Mouse (Mus musculus): Measurements from ENCODE around the gene Abr. TPM values are rescaled to one million over a fixed set of nuclear protein-coding genes. Genes with fewer than 3 reads are reported as not detected.

The Abr gene
- polyA plus RNA-seq, 1 experiment from 2014 or later = 32.3 TPM

GRCm38 (mm10) chr11:76406702-76407583, 215.2 kb downstream of the Abr start, which contains the start of gene Timm22:
Gene Timm22, plus strand, starts transcription at chr11:76406952.
- H3K27ac ChIP-seq (ENCODE audit: low read depth, low read length) = peak within 1 kb of the TSS; percentile 76
- peaks cover 5% of the 10 kb centered on the region; the same call in 1 of the 2 replicates for H3K36me3 ChIP-seq (ENCODE audit: control insufficient read depth, insufficient read depth)
- peak; percentile 100 for TF ChIP-seq CTCF (IDR thresholded peaks at IDR 0.05; ENCODE audit: low read depth)
- no peaks in the 10 kb centered on the region for H3K9me3 ChIP-seq (ENCODE audit: control insufficient read depth)
- peak; percentile 93 for ATAC-seq
- H3K4me1 ChIP-seq (replicated peaks; ENCODE audit: control insufficient read depth, insufficient read depth, low read length) = no peaks in the 10 kb centered on the region
- H3K27me3 ChIP-seq (replicated peaks; ENCODE audit: control insufficient read depth, insufficient read depth, low read length) = no peaks in the 10 kb centered on the region
- peak within 1 kb of the TSS; percentile 73 for H3K9ac ChIP-seq (ENCODE audit: low read depth, low read length)
- peak within 1 kb of the TSS; percentile 83 for H3K4me3 ChIP-seq (ENCODE audit: low read depth, low read length)
- under 1% methylated on average over 46 of the region's 46 CpGs for WGBS
- peak within 1 kb of the TSS; percentile 78 for H3K4me2 ChIP-seq (replicated peaks; ENCODE audit: low read depth)

- Histone ChIP-seq H3K4me3 (ENCODE audit: low read depth, low read length) (no peak overlapping the region), H3K36me3 (ENCODE audit: control insufficient read depth, insufficient read depth) (no peaks in the 10 kb centered on the region), H3K4me1 (replicated peaks; ENCODE audit: control insufficient read depth, insufficient read depth, low read length) (no peaks in the 10 kb centered on the region), H3K9ac (ENCODE audit: low read depth, low read length) (no peak overlapping the region), H3K27me3 (replicated peaks; ENCODE audit: control insufficient read depth, insufficient read depth, low read length) (no peaks in the 10 kb centered on the region), H3K9me3 (ENCODE audit: control insufficient read depth) (no peaks in the 10 kb centered on the region), H3K4me2 (replicated peaks; ENCODE audit: low read depth) (no peak overlapping the region), H3K27ac (ENCODE audit: low read depth, low read length) (no peak overlapping the region)
- WGBS = 82% methylated on average over 5 of the region's 5 CpGs
- no peak for TF ChIP-seq CTCF (IDR thresholded peaks at IDR 0.05; ENCODE audit: low read depth)
- no peak for ATAC-seq
Observed at GRCm38 (mm10) chr11:76405626-76406264, 216.4 kb downstream of the Abr start.

GRCm38 (mm10) chr11:76405113-76405512, 217.0 kb downstream of the Abr start:
- Histone ChIP-seq H3K36me3 (ENCODE audit: control insufficient read depth, insufficient read depth) (no peaks in the 10 kb centered on the region), H3K9me3 (ENCODE audit: control insufficient read depth) (no peaks in the 10 kb centered on the region), H3K4me3 (ENCODE audit: low read depth, low read length) (no peak overlapping the region), H3K27me3 (replicated peaks; ENCODE audit: control insufficient read depth, insufficient read depth, low read length) (no peaks in the 10 kb centered on the region), H3K4me2 (replicated peaks; ENCODE audit: low read depth) (no peak overlapping the region), H3K4me1 (replicated peaks; ENCODE audit: control insufficient read depth, insufficient read depth, low read length) (no peaks in the 10 kb centered on the region), H3K9ac (ENCODE audit: low read depth, low read length) (no peak overlapping the region), H3K27ac (ENCODE audit: low read depth, low read length) (no peak overlapping the region)
- no peak for ATAC-seq
- TF ChIP-seq CTCF (IDR thresholded peaks at IDR 0.05; ENCODE audit: low read depth) = no peak
- WGBS = 67% methylated on average over 4 of the region's 4 CpGs

- Histone ChIP-seq H3K4me3 (ENCODE audit: low read depth, low read length) (no peak overlapping the region), H3K27ac (ENCODE audit: low read depth, low read length) (no peak overlapping the region), H3K27me3 (replicated peaks; ENCODE audit: control insufficient read depth, insufficient read depth, low read length) (no peaks in the 10 kb centered on the region), H3K9ac (ENCODE audit: low read depth, low read length) (no peak overlapping the region), H3K36me3 (ENCODE audit: control insufficient read depth, insufficient read depth) (no peaks in the 10 kb centered on the region), H3K4me2 (replicated peaks; ENCODE audit: low read depth) (no peak overlapping the region), H3K4me1 (replicated peaks; ENCODE audit: control insufficient read depth, insufficient read depth, low read length) (no peaks in the 10 kb centered on the region), H3K9me3 (ENCODE audit: control insufficient read depth) (no peaks in the 10 kb centered on the region)
- 64% methylated on average over 10 of the region's 10 CpGs for WGBS
- no peak for TF ChIP-seq CTCF (IDR thresholded peaks at IDR 0.05; ENCODE audit: low read depth)
- no peak for ATAC-seq
Observed at GRCm38 (mm10) chr11:76401398-76401797, 220.7 kb downstream of the Abr start.

GRCm38 (mm10) chr11:76399587-76400330, 222.4 kb downstream of the Abr start:
- Histone ChIP-seq H3K27ac (ENCODE audit: low read depth, low read length) (no peak overlapping the region), H3K4me1 (replicated peaks; ENCODE audit: control insufficient read depth, insufficient read depth, low read length) (no peaks in the 10 kb centered on the region), H3K4me2 (replicated peaks; ENCODE audit: low read depth) (peak overlapping the region; percentile 93), H3K36me3 (ENCODE audit: control insufficient read depth, insufficient read depth) (no peaks in the 10 kb centered on the region), H3K9ac (ENCODE audit: low read depth, low read length) (no peak overlapping the region), H3K27me3 (replicated peaks; ENCODE audit: control insufficient read depth, insufficient read depth, low read length) (no peaks in the 10 kb centered on the region), H3K9me3 (ENCODE audit: control insufficient read depth) (no peaks in the 10 kb centered on the region), H3K4me3 (ENCODE audit: low read depth, low read length) (peak overlapping the region; percentile 63)
- TF ChIP-seq CTCF (IDR thresholded peaks at IDR 0.05; ENCODE audit: low read depth) = peak; percentile 73
- ATAC-seq = 0 out of 2 replicates have a peak, but pooled peaks have one; percentile 4
- WGBS = 5% methylated on average over 11 of the region's 11 CpGs
